Mouse (Mus musculus) midbrain, embryonic 15.5 days (tissue): ENCODE results near the gene Dhx30. TPM values are rescaled to one million over a fixed set of nuclear protein-coding genes. Genes with fewer than 3 reads are reported as not detected.
"Not testable (repeated sequence)": the region's sequence is repeated elsewhere in the genome, so short reads cannot be mapped to it uniquely, and the experiment has no call there.

ENCODE experiments used
- ATAC-seq: fragments of 200-750 bp; cut with Nextera tagmentation; replicated peaks from 2 replicates; pipeline ENCODE4 v1.8.0; 2017; ENCODE audit warnings: moderate TSS enrichment
- H3K27ac ChIP-seq: fragments of 300-500 bp; sonication (generic); 2 replicates; pipeline ENCODE4 v1.5.1; 2015; ENCODE audit warnings: mild to moderate bottlenecking, inconsistent platforms
- H3K27me3 ChIP-seq: fragments of 300-500 bp; sonication (generic); replicated peaks from 2 replicates; pipeline ENCODE4 v1.6.1; 2015; ENCODE audit warnings: inconsistent platforms
- H3K36me3 ChIP-seq: fragments of 300-500 bp; sonication (generic); replicated peaks from 2 replicates; pipeline ENCODE4 v1.6.1; 2015; ENCODE audit warnings: inconsistent platforms
- H3K4me1 ChIP-seq: fragments of 300-500 bp; sonication (generic); 2 replicates; pipeline ENCODE4 v1.6.1; 2015; ENCODE audit warnings: inconsistent platforms
- H3K4me2 ChIP-seq: fragments of 300-500 bp; sonication (generic); 2 replicates; pipeline ENCODE4 v1.6.1; 2015; ENCODE audit warnings: inconsistent platforms, mild to moderate bottlenecking, moderate library complexity
- H3K4me3 ChIP-seq: fragments of 300-500 bp; sonication (generic); 2 replicates; pipeline ENCODE4 v1.5.1; 2015; ENCODE audit warnings: mild to moderate bottlenecking, inconsistent platforms
- H3K9ac ChIP-seq: fragments of 300-500 bp; sonication (generic); 2 replicates; pipeline ENCODE4 v1.6.1; 2015; ENCODE audit warnings: mild to moderate bottlenecking, inconsistent platforms
- H3K9me3 ChIP-seq: fragments of 300-500 bp; sonication (generic); 2 replicates; pipeline ENCODE4 v1.6.1; 2016; ENCODE audit warnings: inconsistent platforms
- WGBS: fragments of 180-500 bp; shearing (Covaris S2); methylation state at CpG from one replicate; pipeline ENCODE4 v1.1.7; 2015; ENCODE audit warnings: mixed read lengths; 5-methylcytosine and 5-hydroxymethylcytosine counted together
- polyA plus RNA-seq: library from polyadenylated mRNA; unstranded; fragments of >200 nt; fragmentation: Nextera tagmentation; extraction: Ambion mirVana; gene quantifications from 2 replicates; pipeline ENCODE4 v1.2.1, GENCODE M21; 2015

Dhx30 gene
- 182 and 199 TPM in 2 replicates for polyA plus RNA-seq

DNA sequence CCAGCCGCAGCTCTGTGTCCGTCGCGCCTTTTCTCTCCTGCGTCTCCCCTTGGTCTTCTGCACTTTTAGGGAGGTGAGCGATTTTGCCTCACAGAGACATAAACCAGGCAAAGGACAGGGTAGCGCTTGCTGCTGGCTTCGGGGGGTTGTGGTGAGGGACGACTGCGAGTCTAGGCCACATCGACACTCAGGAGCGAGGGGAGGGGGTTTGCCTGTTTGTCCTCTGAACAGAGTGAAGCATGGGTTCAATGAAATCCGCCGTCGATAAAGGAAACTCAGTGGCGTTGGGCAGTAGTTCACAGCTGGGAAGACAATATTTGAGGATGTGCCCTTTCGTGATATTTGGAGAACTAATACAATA lies at the start of gene Dhx30:
Gene Dhx30, minus strand, starts transcription at position 52 of the 361 bp plus-strand sequence.
- 2% methylated on average over 17 of the region's 17 CpGs for WGBS
- peak within 1 kb of the TSS; percentile 96 for H3K27ac ChIP-seq
- peak; percentile 55 for ATAC-seq

DNA sequence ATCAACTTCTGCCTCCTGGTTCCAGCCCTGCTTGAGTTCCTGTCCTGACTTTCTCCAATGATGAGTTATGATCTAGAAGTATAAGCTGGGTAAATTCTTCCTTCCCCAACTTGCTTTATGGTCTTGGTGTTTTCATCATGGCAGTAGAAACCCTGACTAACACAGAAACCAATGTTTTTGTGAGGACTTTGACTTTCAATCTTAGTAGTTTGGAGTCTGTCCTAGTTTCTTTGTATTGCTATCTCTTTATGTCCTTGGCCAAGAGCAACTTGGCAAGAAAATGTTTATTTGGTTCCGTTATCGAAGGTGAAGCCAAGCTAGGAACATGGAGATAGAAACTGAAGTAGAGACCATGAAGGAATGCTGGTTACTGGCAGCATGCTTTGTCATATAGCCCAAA lies 45.4 kb upstream of the Dhx30 start:
- peaks cover 28% of the 10 kb centered on the region for H3K36me3 ChIP-seq
- H3K9me3 ChIP-seq = no peaks in the 10 kb centered on the region
- H3K4me1 ChIP-seq = no peaks in the 10 kb centered on the region
- no peak overlapping the region for H3K27ac ChIP-seq
- ATAC-seq = no peak
- no peaks in the 10 kb centered on the region for H3K27me3 ChIP-seq
- no peak overlapping the region for H3K4me2 ChIP-seq
- 77% methylated on average over 2 of the region's 2 CpGs for WGBS
- no peak overlapping the region for H3K4me3 ChIP-seq
- H3K9ac ChIP-seq = no peak overlapping the region

More for the DNA sequence above, at the start of gene Dhx30:
- H3K4me2 ChIP-seq = peak within 1 kb of the TSS; percentile 66
- H3K4me3 ChIP-seq = peak within 1 kb of the TSS; percentile 74
- peak within 1 kb of the TSS; percentile 94 for H3K9ac ChIP-seq
- no peaks in the 10 kb centered on the region for H3K27me3 ChIP-seq
- no peaks in the 10 kb centered on the region for H3K9me3 ChIP-seq
- peaks cover 23% of the 10 kb centered on the region for H3K4me1 ChIP-seq
- H3K36me3 ChIP-seq = peaks cover 12% of the 10 kb centered on the region

DNA sequence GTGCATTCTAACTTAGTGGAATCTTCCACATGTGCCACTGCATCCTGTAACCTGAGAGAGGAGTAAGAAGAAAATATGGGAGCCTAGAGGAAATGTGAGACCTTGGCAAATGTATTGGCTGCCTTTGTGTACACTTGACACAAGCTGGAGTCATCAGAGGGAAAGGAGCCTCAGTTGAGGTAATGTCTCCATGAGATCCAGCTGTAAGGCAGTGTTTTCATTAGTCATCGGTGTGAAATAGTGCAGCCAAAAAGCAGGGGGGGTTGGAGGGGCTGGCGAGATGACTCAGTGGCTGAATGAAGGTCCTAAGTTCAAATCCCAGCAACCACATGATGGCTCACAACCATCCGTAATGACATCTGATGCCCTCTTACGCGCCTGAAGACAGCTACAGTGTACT lies 44.8 kb upstream of the Dhx30 start:
- ATAC-seq = no peak
- H3K27me3 ChIP-seq = no peaks in the 10 kb centered on the region
- H3K9me3 ChIP-seq = no peaks in the 10 kb centered on the region
- WGBS = 96% methylated on average over 5 of the region's 5 CpGs
- no peak overlapping the region for H3K4me3 ChIP-seq
- H3K9ac ChIP-seq = no peak overlapping the region
- no peaks in the 10 kb centered on the region for H3K4me1 ChIP-seq
- peaks cover 33% of the 10 kb centered on the region for H3K36me3 ChIP-seq
- H3K27ac ChIP-seq = no peak overlapping the region
- no peak overlapping the region for H3K4me2 ChIP-seq

DNA sequence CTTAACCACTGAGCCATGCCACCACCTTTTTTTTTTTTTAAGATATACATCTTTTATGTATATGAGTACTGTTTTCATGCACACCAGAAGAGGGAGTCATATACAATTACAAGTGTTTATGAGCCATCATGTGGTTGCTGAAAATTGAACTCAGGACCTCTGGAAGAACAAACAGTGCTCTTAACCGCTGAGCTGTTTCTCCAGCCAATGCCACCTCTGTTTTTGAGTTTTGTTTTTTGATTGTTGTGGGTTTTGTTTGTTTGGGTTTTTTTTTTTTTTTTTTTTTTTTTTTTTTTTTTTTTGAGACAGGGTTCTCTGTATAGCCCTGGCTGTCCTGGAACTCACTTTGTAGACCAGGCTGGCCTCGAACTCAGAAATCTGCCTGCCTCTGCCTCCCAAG lies 42.9 kb upstream of the Dhx30 start:
- not testable (repeated sequence) for H3K4me1 ChIP-seq, H3K4me3 ChIP-seq, H3K9ac ChIP-seq, ATAC-seq, H3K4me2 ChIP-seq, H3K9me3 ChIP-seq, H3K27me3 ChIP-seq, H3K27ac ChIP-seq
- 100% methylated on average over 2 of the region's 2 CpGs for WGBS
- peaks cover 45% of the 10 kb centered on the region for H3K36me3 ChIP-seq

DNA sequence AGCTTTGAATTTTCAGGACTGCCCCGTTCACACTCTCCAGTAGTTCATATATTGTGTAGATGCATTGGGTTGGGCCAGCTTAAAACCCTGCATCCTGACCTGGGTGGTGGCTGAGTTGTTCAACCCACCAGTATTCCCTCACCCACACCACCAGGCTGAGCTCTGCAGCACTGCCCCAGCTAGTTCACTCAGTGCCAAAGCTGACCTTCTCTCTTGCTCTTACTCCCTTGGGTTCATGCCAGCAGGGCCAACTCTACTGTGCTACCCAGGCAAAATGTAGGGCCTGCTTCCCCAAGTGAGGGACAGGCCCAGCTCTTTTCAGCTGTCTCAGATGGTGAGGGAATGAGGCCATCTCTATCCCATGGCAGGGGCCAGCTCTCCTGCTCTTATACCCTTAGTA lies 41.4 kb upstream of the Dhx30 start:
- Histone ChIP-seq H3K4me3 (no peak overlapping the region), H3K9ac (no peak overlapping the region), H3K27ac (no peak overlapping the region), H3K4me2 (no peak overlapping the region), H3K4me1 (no peaks in the 10 kb centered on the region), H3K9me3 (no peaks in the 10 kb centered on the region), H3K27me3 (no peaks in the 10 kb centered on the region), H3K36me3 (peaks cover 42% of the 10 kb centered on the region)
- no peak for ATAC-seq
- WGBS = 92% methylated on average over 1 of the region's 1 CpGs

DNA sequence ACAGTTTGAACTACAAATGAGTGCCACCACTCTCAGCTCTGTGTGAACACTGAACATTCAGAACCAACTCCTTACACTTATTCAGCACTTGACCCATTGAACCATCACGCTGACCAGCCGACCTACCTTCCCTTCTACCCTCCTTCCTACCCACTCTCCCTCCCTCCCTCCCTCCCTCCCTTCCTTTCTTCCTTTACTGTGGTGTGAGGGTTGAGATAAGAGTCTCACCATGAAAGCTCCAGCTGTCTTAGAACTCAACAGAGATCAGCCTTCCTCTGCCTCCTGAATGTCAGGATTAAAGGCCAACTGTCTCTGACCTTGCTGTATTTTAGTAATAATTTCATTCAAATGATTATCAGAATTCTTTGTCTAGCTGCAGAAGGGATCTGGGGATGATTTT lies 31.0 kb upstream of the Dhx30 start:
- no peaks in the 10 kb centered on the region for H3K27me3 ChIP-seq
- H3K9ac ChIP-seq = no peak overlapping the region
- 80% methylated on average over 2 of the region's 2 CpGs for WGBS
- ATAC-seq = no peak
- H3K4me3 ChIP-seq = no peak overlapping the region
- H3K4me2 ChIP-seq = no peak overlapping the region
- no peaks in the 10 kb centered on the region for H3K4me1 ChIP-seq
- peaks cover 34% of the 10 kb centered on the region for H3K36me3 ChIP-seq
- no peak overlapping the region for H3K27ac ChIP-seq
- H3K9me3 ChIP-seq = no peaks in the 10 kb centered on the region

DNA sequence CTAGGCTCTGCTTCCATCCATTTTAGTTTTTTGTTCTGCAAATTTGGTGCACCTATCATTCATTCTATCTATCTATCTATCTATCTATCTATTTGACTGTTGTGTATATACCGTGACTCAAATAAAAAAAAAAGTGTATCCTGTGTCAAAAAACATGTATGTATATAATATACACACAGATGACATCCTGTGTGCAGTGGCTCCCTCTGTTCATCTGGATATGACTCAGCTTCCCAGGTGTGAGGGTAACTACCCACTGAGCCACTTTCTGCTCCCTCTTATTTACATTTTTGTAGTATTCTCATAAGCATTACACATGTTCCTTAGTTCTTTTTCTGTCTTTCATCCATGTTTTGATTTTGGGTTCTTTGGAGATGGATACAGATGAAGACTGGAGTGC lies 24.5 kb upstream of the Dhx30 start:
- Histone ChIP-seq H3K4me1 (no peaks in the 10 kb centered on the region), H3K4me2 (no peak overlapping the region), H3K27ac (no peak overlapping the region), H3K9ac (no peak overlapping the region), H3K4me3 (no peak overlapping the region), H3K27me3 (no peaks in the 10 kb centered on the region), H3K9me3 (no peaks in the 10 kb centered on the region), H3K36me3 (peaks cover 19% of the 10 kb centered on the region; the same call in 1 of the 2 replicates)
- ATAC-seq = no peak
- 98% methylated on average over 1 of the region's 1 CpGs for WGBS

DNA sequence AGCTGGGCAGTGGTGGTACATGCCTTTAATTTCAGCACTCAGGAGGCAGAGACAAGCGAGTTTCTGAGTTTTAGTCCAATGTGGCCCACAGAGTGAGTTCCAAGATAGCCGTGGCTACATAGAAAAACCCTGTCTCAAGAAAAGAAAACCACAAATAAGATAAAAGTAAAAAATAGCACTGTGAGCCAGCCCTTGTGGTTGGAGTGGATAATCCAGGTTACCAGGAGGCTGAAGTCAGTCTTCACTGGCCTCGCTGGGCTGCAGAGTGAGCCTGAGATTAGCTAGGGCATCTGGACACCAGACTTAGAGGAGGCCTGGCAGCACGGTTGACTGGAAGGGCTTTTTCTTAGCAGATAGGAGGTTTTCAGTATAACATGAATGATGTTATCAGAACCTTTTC lies 21.5 kb upstream of the Dhx30 start:
- H3K36me3 ChIP-seq = peaks cover 18% of the 10 kb centered on the region; the same call in 1 of the 2 replicates
- no peak overlapping the region for H3K4me3 ChIP-seq
- no peak overlapping the region for H3K4me2 ChIP-seq
- H3K9ac ChIP-seq = no peak overlapping the region
- no peaks in the 10 kb centered on the region for H3K27me3 ChIP-seq
- no peak overlapping the region for H3K27ac ChIP-seq
- ATAC-seq = no peak
- H3K4me1 ChIP-seq = peaks cover 14% of the 10 kb centered on the region
- no peaks in the 10 kb centered on the region for H3K9me3 ChIP-seq
- 87% methylated on average over 4 of the region's 4 CpGs for WGBS

DNA sequence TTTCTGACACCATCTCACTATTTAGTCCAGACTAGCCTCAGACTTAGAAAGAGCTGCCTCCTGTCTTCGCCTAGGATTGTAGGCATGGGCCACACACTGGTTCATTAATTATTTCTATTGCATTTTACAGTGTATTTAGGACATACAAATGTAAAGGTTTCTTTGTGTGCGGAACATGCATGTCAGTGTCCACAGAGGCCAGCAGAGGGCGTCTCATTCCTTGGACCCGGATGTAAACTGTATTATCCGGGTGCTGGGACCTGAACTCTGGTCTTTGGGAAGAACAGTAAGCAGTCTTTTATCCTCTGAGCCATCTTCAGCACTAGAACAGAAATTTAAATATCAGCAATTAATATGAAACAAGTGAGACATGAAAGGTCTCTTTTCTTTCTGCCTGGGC lies 16.5 kb upstream of the Dhx30 start:
- no peak for ATAC-seq
- Histone ChIP-seq H3K4me3 (no peak overlapping the region), H3K27ac (no peak overlapping the region), H3K4me1 (peaks cover 35% of the 10 kb centered on the region), H3K9me3 (no peaks in the 10 kb centered on the region), H3K36me3 (peaks cover 5% of the 10 kb centered on the region; the same call in 1 of the 2 replicates), H3K9ac (no peak overlapping the region), H3K4me2 (peak overlapping the region; percentile 61; the same call in 1 of the 2 replicates), H3K27me3 (no peaks in the 10 kb centered on the region)
- WGBS = 78% methylated on average over 5 of the region's 5 CpGs

DNA sequence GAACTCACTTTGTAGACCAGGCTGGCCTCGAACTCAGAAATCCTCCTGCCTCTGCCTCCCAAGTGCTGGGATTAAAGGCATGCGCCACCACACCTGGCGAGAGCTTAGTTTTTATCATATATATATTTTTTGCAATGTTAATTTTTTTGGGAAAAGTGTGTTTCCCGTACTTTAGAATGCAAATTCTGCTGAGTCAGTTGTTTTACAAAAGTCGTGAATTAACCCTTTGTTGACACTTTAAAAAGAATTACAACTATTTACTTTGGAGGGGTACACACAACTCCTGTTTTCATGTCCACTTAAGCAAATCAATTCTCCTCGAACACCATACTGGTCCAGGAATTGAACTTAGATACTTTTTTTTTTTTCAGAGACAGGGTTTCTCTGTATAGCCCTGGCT lies 15.3 kb upstream of the Dhx30 start:
- Histone ChIP-seq H3K9me3 (no peaks in the 10 kb centered on the region), H3K36me3 (peaks cover 5% of the 10 kb centered on the region; the same call in 1 of the 2 replicates), H3K27ac (no peak overlapping the region), H3K4me2 (peak overlapping the region; percentile 61), H3K4me1 (peaks cover 35% of the 10 kb centered on the region), H3K4me3 (peak overlapping the region; percentile 66), H3K9ac (no peak overlapping the region; the same call in 1 of the 2 replicates), H3K27me3 (no peaks in the 10 kb centered on the region)
- 67% methylated on average over 6 of the region's 6 CpGs for WGBS
- no peak for ATAC-seq

DNA sequence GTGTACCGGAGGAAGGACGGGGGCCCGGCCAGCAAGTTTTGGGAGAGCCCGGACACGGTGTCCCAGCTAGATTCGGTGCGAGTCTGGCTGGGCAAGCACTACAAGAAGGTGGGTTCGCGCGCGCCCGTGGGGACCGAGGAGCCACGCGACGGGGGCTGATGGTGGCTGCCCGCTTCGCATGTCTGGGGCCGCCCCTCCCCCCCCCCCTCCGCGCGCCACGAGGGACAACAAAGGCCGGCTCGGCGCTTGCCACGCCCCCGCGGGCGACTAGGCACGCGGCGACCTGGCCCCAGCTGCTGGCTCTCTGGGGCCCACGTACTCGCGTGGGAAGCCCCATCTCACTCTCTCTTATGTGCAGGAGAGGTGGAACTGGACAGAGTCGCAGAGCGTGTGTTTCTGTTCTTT lies 14.6 kb upstream of the Dhx30 start:
- ATAC-seq = peak; percentile 68
- peak overlapping the region; percentile 61 for H3K4me2 ChIP-seq
- H3K27ac ChIP-seq = peak overlapping the region; percentile 92
- H3K4me1 ChIP-seq = peaks cover 35% of the 10 kb centered on the region
- no peaks in the 10 kb centered on the region for H3K9me3 ChIP-seq
- under 1% methylated on average over 30 of the region's 38 CpGs for WGBS
- H3K36me3 ChIP-seq = peaks cover 5% of the 10 kb centered on the region; the same call in 1 of the 2 replicates
- H3K27me3 ChIP-seq = no peaks in the 10 kb centered on the region
- peak overlapping the region; percentile 66 for H3K4me3 ChIP-seq
- H3K9ac ChIP-seq = peak overlapping the region; percentile 74

DNA sequence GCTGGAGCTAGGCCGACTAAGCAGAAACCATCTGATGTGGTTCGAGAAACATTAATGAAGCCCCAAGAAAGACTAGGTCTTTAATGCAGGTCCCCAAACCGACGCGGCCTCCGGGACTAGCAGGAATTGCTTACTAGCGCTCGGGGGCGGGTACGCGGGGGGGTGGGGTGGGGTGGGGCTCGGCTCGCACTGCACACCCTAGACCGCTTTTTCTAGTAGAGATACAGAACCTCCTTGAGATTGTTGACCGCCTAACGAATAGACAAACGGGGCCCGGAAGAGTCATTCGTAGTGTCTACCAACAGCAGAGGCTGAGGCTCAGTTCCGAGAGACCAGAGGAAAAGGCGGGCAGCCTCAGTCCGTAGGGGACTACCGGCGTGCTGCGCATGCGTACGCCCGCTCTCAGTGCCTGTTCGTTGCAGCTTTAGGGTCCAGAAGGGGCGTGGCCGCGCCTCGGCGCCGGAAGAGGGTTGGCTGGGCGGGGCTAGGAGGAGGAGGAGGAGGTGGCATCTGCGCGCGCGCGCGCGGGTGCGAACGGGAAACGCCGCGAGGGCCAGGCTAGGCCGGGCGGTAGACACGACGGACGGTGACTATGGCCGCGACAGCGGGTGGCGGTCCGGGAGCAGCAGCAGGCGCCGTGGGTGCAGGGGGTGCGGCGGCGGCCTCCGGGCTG lies 14.0 kb upstream of the Dhx30 start:
- ATAC-seq = peak; percentile 95
- Histone ChIP-seq H3K9me3 (no peaks in the 10 kb centered on the region), H3K4me1 (peaks cover 35% of the 10 kb centered on the region), H3K4me3 (peak overlapping the region; percentile 66), H3K36me3 (peaks cover 5% of the 10 kb centered on the region; the same call in 1 of the 2 replicates), H3K27ac (peak overlapping the region; percentile 92), H3K27me3 (no peaks in the 10 kb centered on the region), H3K4me2 (peak overlapping the region; percentile 61), H3K9ac (peak overlapping the region; percentile 74)
- under 1% methylated on average over 63 of the region's 64 CpGs for WGBS
